Mouse (Mus musculus): ENCODE measurements around the gene Gata5. TPM values are rescaled to one million over a fixed set of nuclear protein-coding genes. Genes with fewer than 3 reads are reported as not detected.

Gata5 gene
- total RNA-seq (2023) = not detected

DNA sequence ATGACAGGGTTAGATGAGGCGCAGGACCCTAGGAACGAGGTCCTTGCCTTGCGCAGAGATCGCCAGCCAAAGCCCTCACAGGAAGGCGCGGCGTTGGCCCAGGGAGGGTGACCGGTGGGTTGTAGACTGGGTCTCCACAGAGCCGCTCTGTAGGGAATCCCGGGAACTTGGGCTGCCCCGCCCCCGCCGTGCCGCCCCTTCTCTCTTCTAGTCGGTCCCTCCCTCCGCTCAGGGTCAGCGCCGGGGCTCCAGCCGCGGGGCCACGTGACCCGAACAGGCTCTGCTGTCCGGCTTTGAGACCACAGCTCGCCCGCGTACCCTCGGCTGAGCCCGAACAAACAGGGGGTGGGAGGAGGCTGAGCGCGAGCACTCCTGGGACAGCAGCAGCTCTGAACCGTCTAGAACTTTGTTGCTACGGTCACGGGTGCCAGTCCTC is at the start of gene Gata5:
Gata5 (minus strand) TSS at position 149 of the 436 bp plus-strand sequence.

DNA sequence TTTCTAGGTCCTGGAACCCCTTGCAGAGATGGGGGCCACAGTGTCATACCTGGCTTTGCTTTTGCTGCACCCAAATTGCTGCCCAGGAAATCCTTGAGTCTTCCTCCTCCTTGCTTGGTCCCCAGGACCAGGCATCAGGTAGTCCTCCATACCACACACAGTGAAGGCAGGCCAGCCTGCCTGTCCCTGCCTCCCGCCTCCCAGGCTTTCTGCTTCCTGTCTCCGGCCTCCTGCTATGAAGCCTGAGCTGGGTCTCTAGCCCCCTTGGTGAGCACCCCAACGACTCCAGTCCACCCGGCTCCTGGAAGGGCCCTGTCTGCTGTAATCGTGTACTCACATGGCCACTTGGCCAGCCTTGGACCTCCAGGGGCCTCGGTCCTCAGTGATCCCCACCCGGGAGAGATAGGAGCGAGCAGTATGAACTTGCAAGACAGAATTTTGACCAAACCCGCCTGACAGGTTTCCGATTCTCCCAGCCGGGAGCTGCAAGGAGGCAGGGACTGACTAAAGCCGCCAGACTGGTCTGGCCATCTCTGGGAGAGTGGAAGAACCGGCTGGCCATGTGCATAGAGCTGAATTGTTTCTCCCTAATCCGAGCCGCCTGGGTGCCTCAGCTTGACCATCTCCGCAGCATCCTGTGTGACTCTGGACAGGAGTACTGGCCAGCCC is 44.9 kb downstream of the Gata5 start, which contains the start of gene Rbbp8nl:
Rbbp8nl (minus strand) TSS at position 440 of the 669 bp plus-strand sequence.

Other genes with a start within 250 kb of the Gata5 start
- not detected for gene Hrh3, start 230.2 kb downstream of the Gata5 start, total RNA-seq (2023)
- 10 to 100 TPM; 27.1 to 30.8 TPM for gene Osbpl2, start 215.4 kb downstream of the Gata5 start, total RNA-seq (2023)
- 100 to 1,000 TPM; 123 to 127 TPM for gene Adrm1, start 163.2 kb downstream of the Gata5 start, total RNA-seq (2023)
- under 1 TPM; 0.09 to 0.12 TPM for gene Lama5, start 108.8 kb downstream of the Gata5 start, total RNA-seq (2023)
- 1,000 to 10,000 TPM; 2,687 to 2,790 TPM for gene Rps21, start 77.3 kb downstream of the Gata5 start, total RNA-seq (2023)
- gene Cables2, start 61.2 kb downstream of the Gata5 start, total RNA-seq (2023) = 10 to 100 TPM; 35.0 to 41.0 TPM
- not detected for gene Rbbp8nl, start 44.8 kb downstream of the Gata5 start, total RNA-seq (2023)
- gene Slco4a1, start 121.5 kb upstream of the Gata5 start, total RNA-seq (2023) = 1 to 10 TPM; 3.2 to 3.6 TPM
- gene Ntsr1, start 165.3 kb upstream of the Gata5 start, total RNA-seq (2023) = not detected
- gene Mrgbp, start 246.6 kb upstream of the Gata5 start, total RNA-seq (2023) = 10 to 100 TPM; 42.6 to 47.0 TPM